Mouse (Mus musculus) large intestine, adult 2 months (tissue): Measurements from ENCODE around the gene Fggy. TPM values are rescaled to one million over a fixed set of nuclear protein-coding genes. Genes with fewer than 3 reads are reported as not detected.

Experiments used
- DNase-seq: peaks from one replicate; pipeline ENCODE4 v3.0.0-alpha.2; 2012; ENCODE audit warnings: low read depth, low spot score
- WGBS: fragments of 180-500 bp; shearing (Covaris S2); methylation state at CpG from one replicate; pipeline ENCODE4 v1.1.7; 2018; 5-methylcytosine and 5-hydroxymethylcytosine counted together
- polyA plus RNA-seq: library from polyadenylated mRNA; depleted of rRNA; stranded (reverse); fragments of >200 nt; gene quantifications from 2 replicates; pipeline ENCODE4 v1.2.3, GENCODE M21; 2012

Fggy gene
- polyA plus RNA-seq, 1 experiment, result 2.9 TPM

GRCm38 (mm10) chr4:95828164-95828563, 270.9 kb downstream of the Fggy start:
- 83% methylated on average over 4 of the region's 4 CpGs for WGBS
- DNase-seq, result no peak

- DNase-seq, result no peak
- 92% methylated on average over 2 of the region's 2 CpGs for WGBS
Observed at GRCm38 (mm10) chr4:95830320-95830719, 273.0 kb downstream of the Fggy start.

DNA sequence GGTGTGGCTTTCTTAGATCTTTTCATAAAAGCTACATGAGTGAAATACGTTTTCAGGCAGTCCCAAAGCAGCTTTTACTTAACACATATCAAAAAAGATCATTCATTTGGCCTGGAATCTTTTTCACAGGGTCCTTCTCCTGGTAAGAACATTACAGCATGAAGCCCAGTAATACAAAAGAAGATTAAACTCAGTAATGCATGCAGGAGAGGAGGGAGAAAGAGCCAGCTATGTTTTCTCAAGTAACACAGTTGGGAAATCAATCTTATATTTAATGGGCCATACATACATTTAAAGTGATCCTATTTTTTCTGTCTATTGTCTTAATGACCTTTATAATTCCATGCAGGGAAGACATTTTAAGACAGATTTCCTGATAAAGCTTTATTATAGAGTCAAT, 282.6 kb downstream of the Fggy start:
- no peak for DNase-seq
- WGBS, result 92% methylated on average over 1 of the region's 1 CpGs

DNA sequence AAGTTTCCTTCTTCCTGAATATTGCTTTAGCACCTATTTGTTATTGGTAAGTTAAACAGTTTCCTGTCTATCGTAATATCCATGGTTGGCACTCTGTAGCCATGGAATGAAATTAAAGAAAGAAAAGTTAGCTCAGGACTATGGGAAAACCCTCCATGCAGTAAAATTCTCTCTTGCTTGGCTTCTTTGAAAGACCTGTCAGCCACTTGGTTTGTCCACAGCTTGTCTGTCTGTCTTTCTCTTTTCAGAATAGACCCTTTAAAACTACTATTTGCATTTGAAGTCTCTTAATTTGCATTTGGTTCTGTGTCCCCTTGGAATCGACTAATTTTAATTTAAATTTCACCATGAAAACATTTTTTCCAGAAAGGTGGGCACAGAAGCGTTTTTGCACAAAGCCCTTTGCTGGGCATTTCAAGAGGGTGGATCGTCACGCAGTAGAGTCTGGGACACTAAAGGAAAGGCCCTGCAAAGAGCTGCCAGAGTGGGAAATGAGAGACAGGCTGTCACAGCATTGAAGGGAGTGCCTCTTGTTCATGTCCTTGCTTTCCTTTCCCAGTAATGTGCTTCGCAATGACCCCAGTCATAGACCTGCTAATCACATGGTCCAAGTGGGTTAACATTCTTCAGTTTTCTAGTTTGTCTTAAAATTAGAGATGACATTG, 283.2 kb downstream of the Fggy start:
- WGBS, result 93% methylated on average over 6 of the region's 6 CpGs

GRCm38 (mm10) chr4:95845981-95846617, 288.8 kb downstream of the Fggy start:
- no peak for DNase-seq
- 73% methylated on average over 6 of the region's 6 CpGs for WGBS

More for the DNA sequence above, 283.2 kb downstream of the Fggy start:
- DNase-seq, result no peak

- DNase-seq, result no peak
Observed at GRCm38 (mm10) chr4:95847219-95847618, 289.9 kb downstream of the Fggy start.

DNA sequence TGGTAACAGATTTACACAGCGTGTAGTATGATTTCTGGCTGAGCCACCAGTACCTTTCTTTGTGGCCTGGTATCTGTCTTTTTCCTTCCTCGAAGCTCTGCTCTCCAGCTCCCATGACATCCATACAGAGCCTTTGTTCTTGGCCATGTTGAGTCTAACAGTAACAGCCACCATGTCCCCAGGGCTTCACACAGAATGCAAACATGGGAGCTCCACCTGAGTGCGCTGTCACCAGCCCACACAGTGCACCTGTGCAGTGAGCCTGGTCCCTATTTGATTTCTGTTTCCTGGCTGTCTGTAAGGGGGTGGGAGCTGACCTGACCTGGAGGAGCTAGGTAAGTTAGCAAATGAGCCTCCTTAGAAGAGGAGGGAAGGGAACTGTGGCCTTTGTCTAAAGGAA, 290.4 kb downstream of the Fggy start:
- DNase-seq, result no peak
- 91% methylated on average over 3 of the region's 3 CpGs for WGBS

- 91% methylated on average over 5 of the region's 5 CpGs for WGBS
- DNase-seq, result no peak
Observed at GRCm38 (mm10) chr4:95849497-95849896, 292.2 kb downstream of the Fggy start.

DNA sequence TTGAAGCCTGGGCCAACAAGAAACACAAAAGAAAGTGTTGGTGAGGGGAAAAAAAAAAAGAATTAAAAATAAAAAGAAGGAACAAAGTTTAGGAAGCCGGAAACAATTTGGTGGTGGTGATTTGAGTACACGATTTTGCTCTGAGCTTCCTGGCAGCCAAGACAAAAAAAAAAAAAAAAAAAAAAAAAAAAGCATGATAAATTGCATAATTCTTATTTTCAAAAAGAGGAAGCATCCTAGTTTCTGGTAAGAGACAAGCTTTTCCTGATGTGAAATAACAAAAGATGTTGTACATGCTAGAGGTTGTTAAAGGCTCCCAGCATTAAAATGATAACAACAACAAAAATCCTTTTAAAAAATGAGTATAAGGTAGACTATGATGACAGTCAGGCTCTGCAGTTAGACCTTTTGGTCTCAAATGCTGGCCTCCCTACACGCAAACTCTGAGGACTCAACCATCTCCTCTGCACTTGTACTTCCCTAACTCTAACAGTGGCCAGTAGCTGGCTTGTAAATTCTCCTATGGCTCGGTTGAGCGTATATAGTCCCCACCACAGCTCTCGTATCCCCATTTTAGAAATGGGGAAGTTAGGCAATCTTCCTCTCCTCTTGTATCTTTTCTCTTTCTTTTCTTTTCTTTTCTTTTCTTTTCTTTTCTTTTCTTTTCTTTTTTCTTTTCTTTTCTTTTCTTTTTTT, 292.9 kb downstream of the Fggy start:
- DNase-seq, result no peak
- WGBS, result 86% methylated on average over 6 of the region's 6 CpGs

- DNase-seq, result no peak
- WGBS, result 61% methylated on average over 2 of the region's 2 CpGs
Observed at GRCm38 (mm10) chr4:95852257-95852656, 294.9 kb downstream of the Fggy start.

- no peak for DNase-seq
- 88% methylated on average over 2 of the region's 2 CpGs for WGBS
Observed at GRCm38 (mm10) chr4:95856008-95856407, 298.7 kb downstream of the Fggy start.

DNA sequence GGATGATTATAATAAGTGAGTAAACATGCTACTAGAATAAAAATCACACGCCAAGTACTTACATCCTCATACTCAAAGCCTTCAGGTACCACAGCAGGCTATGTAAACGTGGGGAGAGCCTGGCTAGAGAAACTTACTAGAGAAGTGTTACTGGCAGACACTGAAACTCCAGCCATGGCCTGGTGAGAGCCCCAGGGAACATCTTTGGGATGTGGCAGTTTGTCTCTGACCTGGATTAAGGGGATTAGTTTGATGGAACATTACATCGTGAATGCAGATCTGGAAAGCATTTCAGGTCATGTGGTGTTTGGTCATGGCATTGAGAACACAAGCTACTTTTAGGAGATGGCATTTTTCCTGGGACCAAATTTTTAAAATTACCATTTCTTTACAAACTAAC, 303.3 kb downstream of the Fggy start:
- WGBS, result 57% methylated on average over 3 of the region's 3 CpGs

DNA sequence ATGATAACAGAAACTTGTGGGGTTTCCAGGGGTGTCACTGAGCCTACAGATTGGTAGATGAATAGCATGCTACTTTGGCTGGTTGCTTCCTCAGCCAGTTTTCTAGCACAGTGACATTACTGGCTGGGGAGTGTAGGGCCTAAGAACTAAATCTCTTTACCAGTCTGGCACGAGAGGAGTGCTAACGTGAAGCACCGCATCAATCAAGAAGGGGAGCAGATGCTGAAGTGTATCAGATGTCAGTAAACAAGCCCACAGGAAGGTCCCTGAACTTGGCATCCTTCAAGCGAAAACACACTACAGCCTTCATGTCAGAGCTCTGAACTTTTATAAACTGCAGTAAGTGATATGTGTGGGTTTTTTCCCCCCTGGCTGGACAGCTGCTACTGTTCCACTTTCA, 303.8 kb downstream of the Fggy start:
- DNase-seq, result no peak
- WGBS, result 83% methylated on average over 4 of the region's 4 CpGs

More for the DNA sequence above, 303.3 kb downstream of the Fggy start:
- DNase-seq, result no peak

DNA sequence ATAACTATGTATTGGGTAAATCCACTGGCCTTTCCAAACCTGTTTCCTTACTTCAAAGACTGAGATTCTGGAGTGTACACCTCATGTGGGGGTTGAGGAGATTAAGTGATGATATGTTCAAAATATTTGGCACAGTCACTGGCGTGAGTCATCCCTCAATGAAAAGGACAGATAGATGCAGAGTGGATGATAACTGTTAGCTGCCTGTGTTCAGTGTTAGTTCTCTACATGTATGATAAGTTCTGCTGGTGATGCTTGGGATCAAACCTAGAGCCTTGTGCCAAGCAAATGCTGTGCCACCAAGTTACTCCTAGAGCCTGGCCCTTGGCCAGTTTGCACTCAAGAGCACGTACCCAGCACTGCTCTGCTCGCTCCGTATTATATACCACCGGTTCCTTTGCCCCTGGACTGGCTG, 304.4 kb downstream of the Fggy start:
- DNase-seq, result no peak
- 90% methylated on average over 5 of the region's 5 CpGs for WGBS

- WGBS, result 78% methylated on average over 7 of the region's 7 CpGs
- no peak for DNase-seq
Observed at GRCm38 (mm10) chr4:95862276-95862675, 305.0 kb downstream of the Fggy start.

DNA sequence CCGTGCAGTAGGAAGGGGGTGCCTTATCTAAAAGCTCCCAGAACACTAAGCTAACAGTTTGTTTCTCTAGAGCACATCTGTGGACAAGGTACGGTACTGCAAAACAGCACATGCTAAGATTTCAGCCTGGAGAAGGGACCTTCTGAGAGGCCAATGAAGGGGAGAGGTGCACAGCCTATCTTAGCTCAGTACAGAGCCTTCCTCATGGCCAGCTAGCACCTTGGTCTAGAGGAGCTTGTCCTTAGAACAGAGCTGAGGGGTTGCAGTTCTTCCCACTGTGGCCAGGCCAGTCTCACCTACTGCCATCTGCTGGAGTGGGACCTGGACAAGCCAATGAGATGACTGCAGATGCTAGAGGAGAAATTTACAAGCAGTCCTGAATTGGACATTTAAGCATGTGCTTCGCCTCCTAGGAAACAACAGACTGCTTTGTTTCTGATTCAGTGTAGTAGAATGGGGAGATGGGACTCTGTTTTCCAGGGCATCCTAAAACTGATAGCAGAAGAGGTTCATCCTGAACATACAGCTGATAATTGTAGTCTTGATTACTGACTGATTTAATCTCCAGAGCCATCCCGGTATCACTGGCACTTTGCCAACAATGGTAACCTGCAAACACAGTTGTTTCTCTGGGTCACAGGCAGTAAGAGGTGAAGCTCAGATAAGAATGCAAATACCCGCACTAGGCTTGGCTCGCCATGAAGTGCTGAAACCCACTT, 305.6 kb downstream of the Fggy start:
- WGBS, result 42% methylated on average over 6 of the region's 6 CpGs

GRCm38 (mm10) chr4:95863500-95863803, 306.1 kb downstream of the Fggy start:
- no peak for DNase-seq
- WGBS, result 52% methylated on average over 3 of the region's 3 CpGs

More for the DNA sequence above, 305.6 kb downstream of the Fggy start:
- no peak for DNase-seq

- WGBS, result 80% methylated on average over 5 of the region's 5 CpGs
Observed at GRCm38 (mm10) chr4:95865251-95865650, 307.9 kb downstream of the Fggy start.

GRCm38 (mm10) chr4:95865882-95866281, 308.6 kb downstream of the Fggy start:
- WGBS, result 82% methylated on average over 3 of the region's 3 CpGs

More at GRCm38 (mm10) chr4:95865251-95865650, 307.9 kb downstream of the Fggy start:
- DNase-seq, result no peak

DNA sequence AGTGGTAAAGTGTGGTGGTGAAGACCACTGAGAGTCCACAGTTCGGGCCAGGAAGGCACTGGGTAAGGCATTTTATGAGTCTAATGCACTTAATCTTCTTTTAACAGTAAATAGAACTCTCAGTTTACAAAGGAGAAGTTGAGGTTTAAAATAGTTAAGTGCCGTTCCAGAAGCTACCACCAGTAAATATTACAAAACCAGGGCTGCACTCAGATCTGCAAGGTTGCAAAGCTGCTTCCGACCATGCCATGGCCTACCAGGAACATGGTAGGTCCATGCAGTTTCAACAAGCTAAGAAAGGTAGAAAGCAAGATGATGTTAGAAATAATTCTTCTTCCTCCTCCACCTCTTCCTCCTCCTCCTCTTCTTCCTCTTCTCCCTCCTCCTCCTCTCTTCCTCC, 309.8 kb downstream of the Fggy start:
- no peak for DNase-seq
- WGBS, result 79% methylated on average over 3 of the region's 3 CpGs

More at GRCm38 (mm10) chr4:95865882-95866281, 308.6 kb downstream of the Fggy start:
- no peak for DNase-seq
